Mouse (Mus musculus): ENCODE results near the gene Plscr5.

Plscr5 gene

DNA sequence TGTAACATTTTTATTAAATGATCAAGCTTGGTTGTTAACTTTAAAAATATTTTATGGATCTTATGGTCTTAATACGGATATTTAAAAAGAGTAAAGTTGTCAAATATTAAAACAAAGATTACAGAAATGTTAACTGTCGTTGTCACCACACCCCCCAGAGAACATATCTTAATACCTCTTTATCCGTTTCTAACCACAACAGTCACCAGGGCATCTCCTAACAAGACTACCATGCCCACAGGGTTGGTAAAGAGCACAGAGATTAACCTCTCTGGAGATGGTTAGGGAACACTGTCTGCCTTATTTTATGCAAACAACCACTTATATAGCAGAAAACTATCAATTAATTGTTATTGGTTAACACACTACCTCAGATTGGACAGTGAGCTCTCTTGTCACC is 34.1 kb downstream of the Plscr5 start:
- no peak for DNase-seq (ENCODE audit: low read depth, low spot score)

GRCm38 (mm10) chr9:92228867-92229832 is 36.4 kb downstream of the Plscr5 start:
- DNase-seq (ENCODE audit: low read depth, low spot score): no peak

GRCm38 (mm10) chr9:92229833-92230205 is 37.1 kb downstream of the Plscr5 start:
- DNase-seq (ENCODE audit: low read depth, low spot score): no peak

DNA sequence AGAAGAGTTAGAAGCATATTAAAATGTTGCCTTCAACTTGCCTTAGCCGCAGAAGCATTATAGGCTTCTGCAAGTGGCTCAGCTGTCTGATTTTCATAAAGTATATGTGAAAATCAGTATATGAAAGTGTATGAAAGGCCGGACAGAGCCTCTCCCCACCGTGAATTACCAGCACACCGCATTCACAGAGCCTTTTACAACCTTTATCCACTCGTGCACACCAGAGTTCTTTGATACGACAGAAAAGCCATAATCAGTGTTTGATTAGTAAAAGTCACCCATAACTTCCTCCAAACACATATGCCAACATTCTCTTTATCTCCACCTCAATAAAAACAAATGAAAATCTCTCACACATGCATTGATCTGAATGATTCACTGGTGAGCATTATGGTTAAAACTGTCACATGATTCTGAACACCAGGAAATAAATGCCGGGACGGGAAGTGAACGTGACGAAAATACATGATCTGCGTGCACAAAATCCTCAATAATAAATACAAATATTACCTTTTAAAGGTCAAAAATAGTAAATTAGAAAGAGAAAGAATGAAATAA is 42.2 kb downstream of the Plscr5 start:
- no peak for DNase-seq (ENCODE audit: low read depth, low spot score)

DNA sequence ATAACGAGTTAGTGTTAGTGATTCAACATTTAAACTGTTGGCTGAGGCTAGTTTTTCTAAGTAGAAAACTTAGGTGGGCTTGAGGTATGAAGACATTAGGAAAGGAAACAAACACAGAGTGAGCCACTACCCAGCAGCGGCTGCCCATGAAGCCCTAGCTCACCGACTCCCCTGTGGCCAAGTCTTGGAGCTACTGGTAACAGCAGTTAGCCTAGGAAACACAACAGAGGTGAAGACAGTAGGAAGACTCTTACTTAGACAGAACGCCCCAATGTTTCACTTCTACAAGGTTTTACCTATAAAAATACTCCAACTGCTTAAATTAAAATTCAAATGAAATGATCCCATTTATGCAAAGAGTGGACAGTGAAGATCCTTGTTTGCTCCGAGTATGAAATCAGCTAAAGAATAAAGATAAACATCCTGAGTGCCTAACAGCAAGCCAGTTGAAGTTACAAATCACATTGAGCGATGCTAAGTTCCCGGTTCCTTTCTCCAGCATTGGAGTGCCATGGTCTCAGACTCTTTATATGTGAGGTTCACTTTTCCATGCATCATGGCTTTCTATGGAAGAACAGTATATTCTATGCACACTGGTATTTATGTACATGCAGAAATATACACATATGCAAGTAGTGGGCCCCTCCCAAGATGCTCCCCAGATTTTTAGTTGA is 56.2 kb downstream of the Plscr5 start:
- no peak for DNase-seq (ENCODE audit: low read depth, low spot score)

GRCm38 (mm10) chr9:92249447-92249852 is 56.7 kb downstream of the Plscr5 start, which contains the start of gene Plscr1:
TSS of gene Plscr1 (plus strand) at chr9:92249750.
- DNase-seq (ENCODE audit: low read depth, low spot score): no peak

GRCm38 (mm10) chr9:92249987-92250772 is 57.4 kb downstream of the Plscr5 start:
- peak; percentile 20 for DNase-seq (ENCODE audit: low read depth, low spot score)

- DNase-seq (ENCODE audit: low read depth, low spot score): no peak
Observed at GRCm38 (mm10) chr9:92252718-92253117, 60.0 kb downstream of the Plscr5 start.

DNA sequence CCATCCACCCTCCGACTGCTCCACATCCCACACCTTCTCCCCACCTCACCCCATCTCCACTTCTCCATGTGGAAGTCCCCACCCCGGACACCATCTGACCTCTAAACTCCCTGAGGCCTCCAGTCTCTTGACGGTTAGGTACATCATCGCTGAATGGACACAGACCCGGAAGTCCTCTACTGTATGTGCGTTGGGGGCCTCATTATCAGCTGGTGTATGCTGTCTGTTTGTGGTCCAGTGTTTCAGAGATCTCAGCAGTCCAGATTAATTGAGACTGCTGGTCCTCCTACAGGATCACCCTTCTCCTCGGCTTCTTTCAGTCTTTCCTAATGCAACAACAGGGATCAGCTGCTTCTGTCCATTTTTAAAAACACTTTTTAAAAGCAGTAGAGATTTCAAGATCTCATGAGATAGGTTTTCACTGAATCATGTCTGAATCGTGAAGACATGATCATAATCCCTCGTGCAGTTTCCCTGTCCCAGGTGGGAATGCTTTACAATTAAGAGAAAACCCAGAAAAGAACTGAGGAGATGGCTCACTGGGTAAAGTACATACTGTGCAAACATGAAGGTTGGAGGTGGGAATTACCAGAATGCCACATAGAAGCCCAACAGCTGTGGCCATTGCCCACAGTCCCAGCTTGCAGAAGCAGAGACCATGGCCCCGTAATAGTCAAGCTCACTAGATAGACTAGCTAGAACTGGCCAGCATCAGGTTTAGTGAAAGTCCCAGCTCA is 61.0 kb downstream of the Plscr5 start:
- no peak for DNase-seq (ENCODE audit: low read depth, low spot score)
